Mouse (Mus musculus) forebrain, embryonic 14.5 days (tissue): ENCODE measurements around the gene Crygf. TPM values are rescaled to one million over a fixed set of nuclear protein-coding genes. Genes with fewer than 3 reads are reported as not detected.
"Not testable (repeated sequence)": the region's sequence is repeated elsewhere in the genome, so short reads cannot be mapped to it uniquely, and the experiment has no call there.

Experiments
- ATAC-seq: fragments of 200-750 bp; cut with Nextera tagmentation; 2 replicates; pipeline ENCODE4 v1.8.0; 2017; ENCODE audit warnings: mild to moderate bottlenecking, moderate library complexity
- DNase-seq: peaks from one replicate; pipeline ENCODE4 v3.0.0-alpha.2; 2015; ENCODE audit warnings: low spot score
- H3K27ac ChIP-seq: fragments of 300-500 bp; sonication (generic); 2 replicates; pipeline ENCODE4 v1.5.1; 2014; ENCODE audit warnings: low read depth, mild to moderate bottlenecking, control low read depth, low read length, moderate library complexity
- H3K27me3 ChIP-seq: fragments of 300-500 bp; sonication (generic); replicated peaks from 2 replicates; pipeline ENCODE4 v1.6.1; 2014; ENCODE audit warnings: low read length, control low read depth, mixed read lengths; ENCODE audit not compliant: control insufficient read depth, insufficient read depth
- H3K36me3 ChIP-seq: fragments of 300-500 bp; sonication (generic); 2 replicates; pipeline ENCODE4 v1.6.1; 2014; ENCODE audit warnings: low read length, control low read depth; ENCODE audit not compliant: control insufficient read depth, insufficient read depth
- H3K4me1 ChIP-seq: fragments of 300-500 bp; sonication (generic); 2 replicates; pipeline ENCODE4 v1.6.1; 2014; ENCODE audit warnings: antibody characterized with exemption, low read length, control low read depth; ENCODE audit not compliant: control insufficient read depth, insufficient read depth
- H3K4me2 ChIP-seq: fragments of 300-500 bp; sonication (generic); 2 replicates; pipeline ENCODE4 v1.6.1; 2014; ENCODE audit warnings: mild to moderate bottlenecking, control low read depth, low read length
- H3K4me3 ChIP-seq: fragments of 300-500 bp; sonication (generic); 2 replicates; pipeline ENCODE4 v1.5.1; 2014; ENCODE audit warnings: low read depth, low read length, control low read depth
- H3K9ac ChIP-seq: fragments of 300-500 bp; sonication (generic); 2 replicates; pipeline ENCODE4 v1.6.1; 2014; ENCODE audit warnings: mild to moderate bottlenecking, low read length, control low read depth, moderate library complexity
- H3K9me3 ChIP-seq: fragments of 300-500 bp; sonication (generic); replicated peaks from 2 replicates; pipeline ENCODE4 v1.6.1; 2016; ENCODE audit warnings: low read length, control low read depth, mixed read lengths; ENCODE audit not compliant: control insufficient read depth
- WGBS: fragments of 180-500 bp; shearing (Covaris S2); extraction: QIAGEN DNeasy Blood & Tissue Kit; methylation state at CpG from one replicate; pipeline ENCODE4 v1.1.7; 2014; 5-methylcytosine and 5-hydroxymethylcytosine counted together
- polyA plus RNA-seq: library from polyadenylated mRNA; unstranded; fragments of >200 nt; fragmentation: Nextera tagmentation; extraction: Ambion mirVana; gene quantifications from 2 replicates; pipeline ENCODE4 v1.2.1, GENCODE M21; 2014

The Crygf gene
- polyA plus RNA-seq = not detected in 2 replicates

GRCm38 (mm10) chr1:65926294-65926693, at the start of gene Crygf:
Gene Crygf (plus strand): TSS chr1:65926520.
- Histone ChIP-seq H3K9me3 (no peaks in the 10 kb centered on the region), H3K27ac (no peak within 1 kb of the TSS), H3K36me3 (no peaks in the 10 kb centered on the region), H3K27me3 (no peaks in the 10 kb centered on the region), H3K4me2 (no peak within 1 kb of the TSS), H3K4me3 (no peak within 1 kb of the TSS), H3K9ac (no peak within 1 kb of the TSS), H3K4me1 (no peaks in the 10 kb centered on the region)
- 46% methylated on average over 4 of the region's 4 CpGs for WGBS
- DNase-seq (no peak), ATAC-seq (peak; percentile 32; the same call in 1 of the 2 replicates)

GRCm38 (mm10) chr1:65925361-65926210, 734 bp upstream of the Crygf start:
- 13% methylated on average over 6 of the region's 6 CpGs for WGBS
- ATAC-seq = no peak
- Histone ChIP-seq H3K36me3 (no peaks in the 10 kb centered on the region), H3K9ac (no peak overlapping the region), H3K27ac (no peak overlapping the region), H3K4me1 (no peaks in the 10 kb centered on the region), H3K27me3 (no peaks in the 10 kb centered on the region), H3K4me2 (no peak overlapping the region), H3K9me3 (no peaks in the 10 kb centered on the region), H3K4me3 (no peak overlapping the region)
- DNase-seq = peak; percentile 16

GRCm38 (mm10) chr1:65926696-65927095, 376 bp downstream of the Crygf start:
- not testable (repeated sequence) for H3K4me2 ChIP-seq, H3K36me3 ChIP-seq, H3K4me1 ChIP-seq, DNase-seq, H3K4me3 ChIP-seq, H3K27ac ChIP-seq, H3K9ac ChIP-seq, H3K27me3 ChIP-seq, H3K9me3 ChIP-seq, ATAC-seq
- 86% methylated on average over 11 of the region's 11 CpGs for WGBS

- no peak overlapping the region for H3K4me2 ChIP-seq
Observed at GRCm38 (mm10) chr1:65930055-65930454, 3.7 kb downstream of the Crygf start.

GRCm38 (mm10) chr1:65932091-65932812, 5.9 kb downstream of the Crygf start:
- H3K9ac ChIP-seq = no peak overlapping the region
- no peak overlapping the region for H3K27ac ChIP-seq
- no peaks in the 10 kb centered on the region for H3K9me3 ChIP-seq
- ATAC-seq (no peak), DNase-seq (no peak)
- H3K27me3 ChIP-seq = no peaks in the 10 kb centered on the region
- no peak overlapping the region for H3K4me2 ChIP-seq
- H3K4me3 ChIP-seq = no peak overlapping the region
- 83% methylated on average over 4 of the region's 4 CpGs for WGBS
- no peaks in the 10 kb centered on the region for H3K4me1 ChIP-seq
- H3K36me3 ChIP-seq = no peaks in the 10 kb centered on the region

More at GRCm38 (mm10) chr1:65930055-65930454, 3.7 kb downstream of the Crygf start:
- H3K9me3 ChIP-seq = no peaks in the 10 kb centered on the region
- no peak overlapping the region for H3K9ac ChIP-seq
- DNase-seq = no peak
- 80% methylated on average over 2 of the region's 2 CpGs for WGBS
- no peaks in the 10 kb centered on the region for H3K36me3 ChIP-seq
- no peak overlapping the region for H3K27ac ChIP-seq
- H3K27me3 ChIP-seq = no peaks in the 10 kb centered on the region
- no peak overlapping the region for H3K4me3 ChIP-seq
- H3K4me1 ChIP-seq = no peaks in the 10 kb centered on the region
- no peak for ATAC-seq

Other genes with a start within 250 kb of the Crygf start
- gene Map2, start 248.8 kb downstream of the Crygf start, polyA plus RNA-seq = 298 and 382 TPM in 2 replicates